Mouse (Mus musculus) heart, embryonic 13.5 days (tissue): ENCODE measurements around the gene Mphosph9. TPM values are rescaled to one million over a fixed set of nuclear protein-coding genes. Genes with fewer than 3 reads are reported as not detected.
A peak's percentile ranks its signal among the peaks of the same experiment; 100 is the strongest.
"Not testable (repeated sequence)": the region's sequence is repeated elsewhere in the genome, so short reads cannot be mapped to it uniquely, and the experiment has no call there.

Experiments used
- ATAC-seq: fragments of 200-750 bp; cut with Nextera tagmentation; 2 replicates; pipeline ENCODE4 v1.8.0; 2017; ENCODE audit warnings: moderate TSS enrichment; ENCODE audit not compliant: insufficient number of reproducible peaks, low FRiP score, low TSS enrichment; ENCODE audit errors: extremely low read depth
- H3K27ac ChIP-seq: fragments of 300-500 bp; sonication (generic); replicated peaks from 2 replicates; pipeline ENCODE4 v1.5.1; 2015; ENCODE audit warnings: moderate library complexity, mild to moderate bottlenecking, inconsistent platforms
- H3K27me3 ChIP-seq: fragments of 300-500 bp; sonication (generic); replicated peaks from 2 replicates; pipeline ENCODE4 v1.6.1; 2015; ENCODE audit warnings: mild to moderate bottlenecking, inconsistent platforms
- H3K36me3 ChIP-seq: fragments of 300-500 bp; sonication (generic); 2 replicates; pipeline ENCODE4 v1.6.1; 2015; ENCODE audit warnings: mild to moderate bottlenecking, inconsistent platforms
- H3K4me1 ChIP-seq: fragments of 300-500 bp; sonication (generic); 2 replicates; pipeline ENCODE4 v1.6.1; 2015; ENCODE audit warnings: inconsistent platforms
- H3K4me2 ChIP-seq: fragments of 300-500 bp; sonication (generic); 2 replicates; pipeline ENCODE4 v1.6.1; 2015; ENCODE audit warnings: inconsistent platforms, mild to moderate bottlenecking, moderate library complexity
- H3K4me3 ChIP-seq: fragments of 300-500 bp; sonication (generic); 2 replicates; pipeline ENCODE4 v1.5.1; 2015; ENCODE audit warnings: moderate library complexity, mild to moderate bottlenecking, inconsistent platforms
- H3K9ac ChIP-seq: fragments of 300-500 bp; sonication (generic); 2 replicates; pipeline ENCODE4 v1.6.1; 2015; ENCODE audit warnings: inconsistent platforms, mild to moderate bottlenecking, moderate library complexity
- H3K9me3 ChIP-seq: fragments of 300-500 bp; sonication (generic); 2 replicates; pipeline ENCODE4 v1.6.1; 2016; ENCODE audit warnings: inconsistent platforms
- WGBS: fragments of 180-500 bp; shearing (Covaris S2); methylation state at CpG from one replicate; pipeline ENCODE4 v1.1.7; 2015; ENCODE audit warnings: mixed read lengths; 5-methylcytosine and 5-hydroxymethylcytosine counted together
- polyA plus RNA-seq: library from polyadenylated mRNA; unstranded; fragments of >200 nt; fragmentation: Nextera tagmentation; extraction: Ambion mirVana; gene quantifications from 2 replicates; pipeline ENCODE4 v1.2.1, GENCODE M21; 2015

The Mphosph9 gene
- polyA plus RNA-seq, 1 experiment from 2014 or later = 10.2 TPM

DNA sequence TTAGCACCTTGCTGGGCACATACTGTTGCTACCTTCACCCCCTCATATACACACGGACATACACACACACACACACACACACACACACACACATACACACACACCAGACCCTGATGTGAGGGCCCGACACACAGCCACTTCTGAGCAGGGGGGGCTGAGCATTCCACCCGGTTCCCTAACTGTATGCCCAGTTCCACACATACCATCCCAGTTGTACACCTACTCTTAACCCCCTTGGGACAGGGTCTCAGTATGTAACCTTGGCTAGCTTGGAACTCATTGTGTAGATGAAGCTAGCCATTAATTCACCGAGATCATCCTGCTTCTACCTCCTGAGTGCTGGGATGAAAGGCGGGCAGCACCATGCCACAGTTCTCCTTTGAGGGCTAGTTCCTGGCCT lies 107.2 kb downstream of the Mphosph9 start:
- Histone ChIP-seq H3K9ac (peak overlapping the region; percentile 17), H3K4me3 (no peak overlapping the region), H3K27me3 (no peaks in the 10 kb centered on the region), H3K4me2 (no peak overlapping the region), H3K36me3 (peaks cover 6% of the 10 kb centered on the region), H3K9me3 (no peaks in the 10 kb centered on the region), H3K4me1 (peaks cover 99% of the 10 kb centered on the region), H3K27ac (peak overlapping the region; percentile 82)
- no peak for ATAC-seq
- WGBS = 73% methylated on average over 5 of the region's 5 CpGs

- H3K4me1 ChIP-seq = peaks cover 99% of the 10 kb centered on the region
- peak overlapping the region; percentile 84 for H3K27ac ChIP-seq
- WGBS = 71% methylated on average over 10 of the region's 10 CpGs
- no peaks in the 10 kb centered on the region for H3K9me3 ChIP-seq
- H3K36me3 ChIP-seq = peaks cover 15% of the 10 kb centered on the region
- no peak for ATAC-seq
- H3K27me3 ChIP-seq = no peaks in the 10 kb centered on the region
- 0 out of 2 replicates have a peak overlapping the region, but pooled peaks have one; percentile 62 for H3K9ac ChIP-seq
- H3K4me3 ChIP-seq = no peak overlapping the region
- peak overlapping the region; percentile 47; the same call in 1 of the 2 replicates for H3K4me2 ChIP-seq
Observed at GRCm38 (mm10) chr5:124219431-124219830, 108.3 kb downstream of the Mphosph9 start.

GRCm38 (mm10) chr5:124218986-124219385 lies 108.8 kb downstream of the Mphosph9 start:
- H3K27ac ChIP-seq = peak overlapping the region; percentile 84

GRCm38 (mm10) chr5:124217566-124218249 lies 110.1 kb downstream of the Mphosph9 start:
- no peak overlapping the region for H3K4me2 ChIP-seq
- ATAC-seq = no peak
- peaks cover 18% of the 10 kb centered on the region for H3K36me3 ChIP-seq
- H3K4me3 ChIP-seq = no peak overlapping the region
- peak overlapping the region; percentile 84 for H3K27ac ChIP-seq
- no peaks in the 10 kb centered on the region for H3K27me3 ChIP-seq
- peak overlapping the region; percentile 58; the same call in 1 of the 2 replicates for H3K9ac ChIP-seq
- peaks cover 99% of the 10 kb centered on the region for H3K4me1 ChIP-seq
- H3K9me3 ChIP-seq = no peaks in the 10 kb centered on the region
- 51% methylated on average over 8 of the region's 8 CpGs for WGBS

More at GRCm38 (mm10) chr5:124218986-124219385, 108.8 kb downstream of the Mphosph9 start:
- ATAC-seq = no peak
- Histone ChIP-seq H3K4me1 (peaks cover 99% of the 10 kb centered on the region), H3K4me3 (no peak overlapping the region), H3K9ac (peak overlapping the region; percentile 62), H3K9me3 (no peaks in the 10 kb centered on the region), H3K4me2 (peak overlapping the region; percentile 47), H3K36me3 (peaks cover 18% of the 10 kb centered on the region), H3K27me3 (no peaks in the 10 kb centered on the region)
- WGBS = 36% methylated on average over 7 of the region's 7 CpGs

DNA sequence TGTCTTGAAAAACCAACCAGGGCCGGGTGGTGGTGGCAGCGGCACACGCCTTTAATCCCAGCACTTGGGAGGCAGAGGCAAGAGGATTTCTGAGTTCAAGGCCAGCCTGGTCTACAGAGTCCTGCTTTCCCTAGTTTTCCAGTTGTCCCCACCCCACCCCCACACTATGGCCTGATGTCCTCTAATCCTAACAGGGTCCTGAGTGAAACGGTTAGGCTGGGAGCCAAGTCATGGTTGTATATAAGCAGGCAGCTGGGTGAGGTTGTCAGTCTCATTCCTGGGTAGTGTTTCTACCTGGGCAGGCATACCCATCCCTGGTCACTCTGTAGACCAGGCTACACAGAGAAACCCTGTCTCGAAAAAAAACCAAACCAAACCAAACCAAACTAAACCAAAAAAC lies 110.7 kb downstream of the Mphosph9 start:
- not testable (repeated sequence) for H3K4me3 ChIP-seq, H3K27me3 ChIP-seq, H3K27ac ChIP-seq, H3K9ac ChIP-seq, H3K4me2 ChIP-seq, H3K9me3 ChIP-seq, ATAC-seq
- Histone ChIP-seq H3K4me1 (peaks cover 97% of the 10 kb centered on the region), H3K36me3 (peaks cover 18% of the 10 kb centered on the region)
- 80% methylated on average over 5 of the region's 5 CpGs for WGBS

GRCm38 (mm10) chr5:124216403-124216802 lies 111.4 kb downstream of the Mphosph9 start:
- Histone ChIP-seq H3K9ac (no peak overlapping the region), H3K36me3 (peaks cover 18% of the 10 kb centered on the region), H3K9me3 (no peaks in the 10 kb centered on the region), H3K27me3 (no peaks in the 10 kb centered on the region), H3K4me2 (no peak overlapping the region), H3K4me1 (peaks cover 97% of the 10 kb centered on the region), H3K4me3 (no peak overlapping the region), H3K27ac (no peak overlapping the region)
- WGBS = 80% methylated on average over 6 of the region's 6 CpGs
- ATAC-seq = no peak

- Histone ChIP-seq H3K36me3 (peaks cover 18% of the 10 kb centered on the region), H3K4me1 (peaks cover 97% of the 10 kb centered on the region), H3K9me3 (no peaks in the 10 kb centered on the region), H3K4me3 (no peak overlapping the region), H3K27me3 (no peaks in the 10 kb centered on the region), H3K9ac (peak overlapping the region; percentile 33; the same call in 1 of the 2 replicates), H3K4me2 (no peak overlapping the region), H3K27ac (peak overlapping the region; percentile 92)
- WGBS = 71% methylated on average over 10 of the region's 10 CpGs
- ATAC-seq = no peak
Observed at GRCm38 (mm10) chr5:124215647-124216046, 112.1 kb downstream of the Mphosph9 start.

DNA sequence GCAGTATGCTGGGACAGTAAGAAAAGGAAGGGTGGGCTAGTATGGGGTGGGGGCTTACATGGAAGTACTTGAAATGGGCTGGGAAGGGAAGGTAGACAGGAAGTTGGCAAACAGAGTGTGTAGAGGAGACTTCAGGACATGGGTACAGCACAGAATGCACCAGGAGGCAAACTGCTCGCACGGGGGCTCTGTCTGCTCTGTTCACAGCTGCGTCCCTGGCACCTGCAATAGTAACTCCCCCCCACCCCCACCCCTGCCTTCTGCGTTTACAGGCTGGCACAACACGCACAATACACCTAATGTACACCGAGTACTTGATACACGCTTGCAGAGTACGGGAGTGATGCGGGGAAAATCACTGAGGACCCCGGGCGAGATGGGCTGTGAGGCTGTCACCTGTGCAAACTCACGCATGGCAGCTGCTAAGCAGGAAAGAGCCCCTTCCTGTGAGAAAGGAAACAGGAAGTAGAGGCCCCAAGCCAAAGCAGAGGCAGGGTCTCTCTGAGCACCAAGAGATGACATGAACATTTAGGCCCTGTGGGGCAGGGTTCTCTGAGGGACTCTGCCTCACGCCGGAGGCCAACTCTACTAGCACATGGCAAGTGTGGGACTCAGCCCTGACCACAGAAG lies 113.1 kb downstream of the Mphosph9 start:
- Histone ChIP-seq H3K27me3 (no peaks in the 10 kb centered on the region), H3K4me2 (no peak overlapping the region), H3K9ac (peak overlapping the region; percentile 62), H3K27ac (peak overlapping the region; percentile 92), H3K9me3 (no peaks in the 10 kb centered on the region), H3K4me3 (no peak overlapping the region), H3K4me1 (peaks cover 97% of the 10 kb centered on the region), H3K36me3 (peaks cover 18% of the 10 kb centered on the region)
- WGBS = 71% methylated on average over 14 of the region's 14 CpGs
- ATAC-seq = no peak

DNA sequence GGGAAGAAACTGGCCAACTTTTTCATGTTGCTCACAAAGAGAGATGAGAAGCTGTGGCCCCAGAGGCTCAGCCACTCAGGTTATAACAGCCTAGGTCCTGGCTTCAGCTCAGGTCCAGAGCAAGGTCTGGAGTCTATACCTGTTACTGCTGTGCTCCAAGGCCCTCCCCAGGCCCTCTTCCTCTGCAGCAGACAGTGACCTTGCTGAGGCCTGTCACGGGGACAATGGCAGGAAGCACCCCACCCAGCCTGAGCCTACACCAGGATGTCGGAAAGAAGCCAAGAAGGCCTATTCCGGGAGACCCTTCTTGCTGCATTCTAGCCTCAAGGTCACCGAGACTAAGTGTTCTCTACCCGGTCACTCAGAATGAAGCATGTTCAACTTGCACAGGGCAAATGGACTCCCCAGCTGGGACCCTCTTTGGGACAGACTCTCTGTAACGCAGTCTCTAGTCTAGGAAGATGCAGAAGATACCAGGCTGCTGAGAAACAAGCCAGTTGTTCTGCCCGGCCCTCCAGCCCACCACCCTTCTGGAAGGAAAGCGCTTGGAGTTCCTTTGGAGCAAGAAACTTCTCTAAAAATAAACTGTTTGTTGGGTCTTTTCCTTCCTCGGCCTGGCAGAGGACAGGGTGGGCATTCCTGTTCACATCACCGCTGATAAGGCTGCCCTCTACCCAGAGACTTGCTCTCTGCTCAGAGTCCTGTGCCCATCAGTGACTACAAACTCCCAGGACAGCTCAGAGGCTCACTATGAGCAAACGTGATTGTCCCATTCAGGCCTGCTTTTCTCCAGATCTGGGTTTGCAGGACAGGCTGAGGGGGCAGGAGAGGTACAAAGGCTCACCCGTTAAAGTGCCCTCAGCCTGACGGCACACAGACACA lies 113.9 kb downstream of the Mphosph9 start:
- H3K27me3 ChIP-seq = no peaks in the 10 kb centered on the region
- no peak overlapping the region for H3K4me2 ChIP-seq
- H3K4me3 ChIP-seq = no peak overlapping the region
- WGBS = 39% methylated on average over 13 of the region's 13 CpGs
- H3K36me3 ChIP-seq = peaks cover 18% of the 10 kb centered on the region
- no peak for ATAC-seq
- H3K9me3 ChIP-seq = no peaks in the 10 kb centered on the region
- H3K9ac ChIP-seq = peak overlapping the region; percentile 62
- peak overlapping the region; percentile 92 for H3K27ac ChIP-seq
- peaks cover 94% of the 10 kb centered on the region for H3K4me1 ChIP-seq

DNA sequence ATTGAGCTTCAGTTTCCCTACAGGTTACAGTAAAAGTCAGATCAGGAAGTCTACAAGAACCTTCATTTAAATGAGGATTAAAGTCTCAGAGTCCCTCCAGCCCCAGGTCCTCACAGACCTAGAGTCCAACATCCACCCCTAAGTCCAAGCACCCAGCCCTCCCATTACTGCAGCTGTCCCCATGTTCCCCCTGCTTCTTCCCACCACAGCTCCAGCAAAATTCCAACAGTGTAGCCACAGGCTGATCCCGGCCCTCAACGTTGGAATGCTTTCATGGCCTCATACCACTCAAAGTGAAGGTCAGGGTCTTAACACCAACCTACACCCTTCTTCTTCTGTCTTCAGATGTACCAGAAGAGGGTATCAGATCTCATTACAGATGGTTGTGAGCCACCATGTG lies 116.1 kb downstream of the Mphosph9 start:
- H3K4me2 ChIP-seq = no peak overlapping the region
- peak overlapping the region; percentile 33; the same call in 1 of the 2 replicates for H3K9ac ChIP-seq
- no peak overlapping the region for H3K4me3 ChIP-seq
- H3K27me3 ChIP-seq = no peaks in the 10 kb centered on the region
- no peak for ATAC-seq
- 48% methylated on average over 2 of the region's 2 CpGs for WGBS
- peaks cover 18% of the 10 kb centered on the region for H3K36me3 ChIP-seq
- no peaks in the 10 kb centered on the region for H3K9me3 ChIP-seq
- H3K27ac ChIP-seq = peak overlapping the region; percentile 67
- H3K4me1 ChIP-seq = peaks cover 94% of the 10 kb centered on the region

- peaks cover 18% of the 10 kb centered on the region for H3K36me3 ChIP-seq
- H3K27me3 ChIP-seq = no peaks in the 10 kb centered on the region
- WGBS = 85% methylated on average over 8 of the region's 8 CpGs
- H3K9ac ChIP-seq = peak overlapping the region; percentile 33; the same call in 1 of the 2 replicates
- peaks cover 94% of the 10 kb centered on the region for H3K4me1 ChIP-seq
- no peaks in the 10 kb centered on the region for H3K9me3 ChIP-seq
- H3K27ac ChIP-seq = peak overlapping the region; percentile 67
- ATAC-seq = no peak
- no peak overlapping the region for H3K4me2 ChIP-seq
- no peak overlapping the region for H3K4me3 ChIP-seq
Observed at GRCm38 (mm10) chr5:124211234-124211633, 116.5 kb downstream of the Mphosph9 start.
